ENCODE assay signal across 7 mouse cellular contexts in genomic region chr6:17692647-17693046, GRCm38 (mm10). TPM values are rescaled to one million over a fixed set of nuclear protein-coding genes. Genes with fewer than 3 reads are reported as not detected.
DNase-seq lines count a peak whose midpoint lies in the region; ATAC-seq and TF ChIP-seq lines count a peak whose summit lies in the region.

Gene St7 (plus strand): TSS chr6:17692933.

- H3K4me3 ChIP-seq in testis, adult 2 months (ENCODE audit: control insufficient read depth, low read depth, low read length), result peak within 1 kb of the TSS; percentile 95
- H3K4me3 ChIP-seq in embryonic facial prominence, embryonic 13.5 days, result peak within 1 kb of the TSS; percentile 77
- H3K4me3 ChIP-seq in heart, embryonic 15.5 days, result peak within 1 kb of the TSS; percentile 82
- peak within 1 kb of the TSS; percentile 86 for H3K4me3 ChIP-seq in limb, embryonic 10.5 days
- H3K4me3 ChIP-seq in stomach, embryonic 14.5 days (ENCODE audit: low read depth, low read length), result peak within 1 kb of the TSS; percentile 58

- WGBS in embryonic facial prominence, embryonic 13.5 days, result 59% methylated on average over 7 of the region's 7 CpGs
- 75% methylated on average over 7 of the region's 7 CpGs for WGBS in heart, embryonic 15.5 days
- 74% methylated on average over 7 of the region's 7 CpGs for WGBS in limb, embryonic 10.5 days
- WGBS in stomach, embryonic 14.5 days, result 52% methylated on average over 7 of the region's 7 CpGs

- H3K9ac ChIP-seq in embryonic facial prominence, embryonic 13.5 days, result peak within 1 kb of the TSS; percentile 94
- H3K9ac ChIP-seq in heart, embryonic 15.5 days, result peak within 1 kb of the TSS; percentile 79
- H3K9ac ChIP-seq in stomach, embryonic 14.5 days (replicated peaks; ENCODE audit: low read depth, low read length), result peak within 1 kb of the TSS; percentile 87

- no peak for TF ChIP-seq CTCF in testis, adult 2 months (IDR thresholded peaks at IDR 0.05; ENCODE audit: control insufficient read depth, insufficient read depth, insufficient replicate concordance, low read depth, low read length)

- no peak for ATAC-seq in embryonic facial prominence, embryonic 13.5 days (ENCODE audit: insufficient number of reproducible peaks, insufficient read depth, low FRiP score, low TSS enrichment, low read depth)
- ATAC-seq in heart, embryonic 15.5 days (replicated peaks; ENCODE audit: insufficient number of reproducible peaks, insufficient read depth, low FRiP score, low read depth), result no peak
- no peak for ATAC-seq in stomach, embryonic 14.5 days (ENCODE audit: insufficient number of reproducible peaks, insufficient read depth, low FRiP score, low read depth)

- no peaks in the 10 kb centered on the region for H3K9me3 ChIP-seq in embryonic facial prominence, embryonic 13.5 days
- H3K9me3 ChIP-seq in heart, embryonic 15.5 days (replicated peaks), result no peaks in the 10 kb centered on the region
- no peaks in the 10 kb centered on the region for H3K9me3 ChIP-seq in limb, embryonic 10.5 days (replicated peaks)
- no peaks in the 10 kb centered on the region for H3K9me3 ChIP-seq in stomach, embryonic 14.5 days (ENCODE audit: control insufficient read depth, low read depth, low read length)

- no peak for DNase-seq in testis, postnatal 10 days (ENCODE audit: low spot score)
- DNase-seq in limb, embryonic 10.5 days (ENCODE audit: low spot score), result no peak
- no peak for DNase-seq in cerebellum, adult 9-10 months

- H3K4me1 ChIP-seq in testis, adult 2 months (ENCODE audit: control insufficient read depth, insufficient read depth, low read length), result peaks cover 7% of the 10 kb centered on the region
- H3K4me1 ChIP-seq in embryonic facial prominence, embryonic 13.5 days, result peaks cover 11% of the 10 kb centered on the region; the same call in 1 of the 2 replicates
- peaks cover 13% of the 10 kb centered on the region for H3K4me1 ChIP-seq in heart, embryonic 15.5 days (replicated peaks)
- peaks cover 4% of the 10 kb centered on the region; the same call in 1 of the 2 replicates for H3K4me1 ChIP-seq in limb, embryonic 10.5 days
- peaks cover 7% of the 10 kb centered on the region for H3K4me1 ChIP-seq in stomach, embryonic 14.5 days (ENCODE audit: control insufficient read depth, insufficient read depth, low read length)

- H3K36me3 ChIP-seq in testis, adult 2 months (ENCODE audit: control insufficient read depth, insufficient read depth, low read length), result no peaks in the 10 kb centered on the region
- H3K36me3 ChIP-seq in embryonic facial prominence, embryonic 13.5 days, result peaks cover 5% of the 10 kb centered on the region; the same call in 1 of the 2 replicates
- 0 out of 2 replicates have a peak, but pooled peaks cover 4% of the 10 kb centered on the region for H3K36me3 ChIP-seq in heart, embryonic 15.5 days
- 0 out of 2 replicates have a peak, but pooled peaks cover 6% of the 10 kb centered on the region for H3K36me3 ChIP-seq in limb, embryonic 10.5 days
- H3K36me3 ChIP-seq in stomach, embryonic 14.5 days (ENCODE audit: control insufficient read depth, insufficient read depth, low read length), result no peaks in the 10 kb centered on the region

- TF ChIP-seq POLR2A in testis, adult 2 months (IDR thresholded peaks at IDR 0.05; ENCODE audit: control insufficient read depth, low read depth, low read length), result no peak

- no peak within 1 kb of the TSS; the same call in 1 of the 2 replicates for H3K27ac ChIP-seq in testis, adult 2 months (ENCODE audit: control insufficient read depth, insufficient read depth, low read depth, low read length)
- peak within 1 kb of the TSS; percentile 96 for H3K27ac ChIP-seq in embryonic facial prominence, embryonic 13.5 days
- H3K27ac ChIP-seq in heart, embryonic 15.5 days, result peak within 1 kb of the TSS; percentile 97
- peak within 1 kb of the TSS; percentile 98 for H3K27ac ChIP-seq in limb, embryonic 10.5 days
- H3K27ac ChIP-seq in stomach, embryonic 14.5 days (ENCODE audit: low read length), result peak within 1 kb of the TSS; percentile 91

- H3K4me2 ChIP-seq in embryonic facial prominence, embryonic 13.5 days, result peak within 1 kb of the TSS; percentile 76
- peak within 1 kb of the TSS; percentile 69 for H3K4me2 ChIP-seq in heart, embryonic 15.5 days
- peak within 1 kb of the TSS; percentile 56 for H3K4me2 ChIP-seq in stomach, embryonic 14.5 days (replicated peaks; ENCODE audit: low read depth, low read length)

- no peaks in the 10 kb centered on the region for H3K27me3 ChIP-seq in testis, adult 2 months (ENCODE audit: control insufficient read depth, insufficient read depth, low read length)
- no peaks in the 10 kb centered on the region for H3K27me3 ChIP-seq in embryonic facial prominence, embryonic 13.5 days
- no peaks in the 10 kb centered on the region for H3K27me3 ChIP-seq in heart, embryonic 15.5 days
- H3K27me3 ChIP-seq in limb, embryonic 10.5 days (ENCODE audit: low read depth, poor library complexity, severe bottlenecking), result no peaks in the 10 kb centered on the region
- H3K27me3 ChIP-seq in stomach, embryonic 14.5 days (ENCODE audit: control insufficient read depth, insufficient read depth, low read length), result no peaks in the 10 kb centered on the region

RNA-seq across cellular contexts. Expression of gene St7, which starts in this region (rescaled TPM):
- polyA plus RNA-seq in testis, adult 2 months (2012; rRNA removed), result 13.5 and 16.1 TPM in 2 replicates
- polyA plus RNA-seq in embryonic facial prominence, embryonic 13.5 days (2015; fragmentation: Nextera tagmentation; extraction: Ambion mirVana), result 25.7 and 26.5 TPM in 2 replicates
- 26.1 and 28.6 TPM in 2 replicates for polyA plus RNA-seq in heart, embryonic 15.5 days (2015; fragmentation: Nextera tagmentation; extraction: Ambion mirVana)
- 17.9 and 19.7 TPM in 2 replicates for polyA plus RNA-seq in limb, embryonic 10.5 days (2016; fragmentation: Nextera tagmentation; extraction: Ambion mirVana)
- 26.6 and 29.9 TPM in 2 replicates for polyA plus RNA-seq in stomach, embryonic 14.5 days (2014; fragmentation: Nextera tagmentation; extraction: Ambion mirVana)
